ENCODE assay signal across 19 mouse cellular contexts in the genomic region with DNA sequence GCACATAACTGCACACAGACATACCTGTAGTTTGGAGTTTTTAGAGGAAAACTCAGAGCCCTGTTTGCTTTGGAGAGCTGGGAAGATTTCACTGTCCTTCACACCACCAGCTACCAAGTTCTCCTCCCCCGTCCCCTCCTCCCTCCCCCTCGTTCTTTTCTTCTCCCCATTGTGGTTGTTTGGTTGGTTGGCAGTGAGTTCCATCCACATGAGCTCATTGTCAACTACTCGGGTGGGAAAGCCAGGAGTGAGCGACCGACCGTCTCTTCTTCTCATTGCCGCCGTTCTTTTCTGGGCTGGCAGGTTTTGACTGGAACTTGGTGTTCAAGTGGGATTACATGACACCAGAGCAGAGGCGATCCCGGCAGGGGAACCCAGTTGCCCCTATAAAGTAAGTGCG.
"Had no signal": no experiment of that assay in that cellular context is flagged by ENCODE, and none has a peak within 500 bp of the region (broad histone marks: within the 10 kb centered on the region; RNA-seq: fewer than 3 reads in every experiment).

No protein-coding gene starts in this region.

- H3K9me3 ChIP-seq: kidney, embryonic 15.5 days; limb, embryonic 12.5 days; limb, embryonic 15.5 days; midbrain, embryonic 13.5 days; neural tube, embryonic 13.5 days had no signal

- DNase-seq: kidney, adult 8-10 months; kidney, postnatal 10 days; kidney, postnatal 36 days; left cerebral cortex, postnatal 4 days; liver, postnatal 0 days; lung, embryonic 14.5 days; lung, postnatal 14 days; lung, postnatal 4 days; retina, postnatal 1 day; right cerebral cortex, postnatal 25 days; thymus, adult 18-20 months; thymus, postnatal 36 days had no signal

- H3K9ac ChIP-seq: kidney, embryonic 15.5 days; limb, embryonic 12.5 days; limb, embryonic 15.5 days; liver, embryonic 14.5 days; liver, postnatal 0 days; lung, embryonic 14.5 days; midbrain, embryonic 13.5 days; neural tube, embryonic 13.5 days had no signal

- H3K27me3 ChIP-seq: kidney, embryonic 15.5 days; limb, embryonic 12.5 days; limb, embryonic 15.5 days; midbrain, embryonic 13.5 days; neural tube, embryonic 13.5 days had no signal

- H3K4me3 ChIP-seq: kidney, embryonic 15.5 days; limb, embryonic 12.5 days; limb, embryonic 15.5 days; midbrain, embryonic 13.5 days; neural tube, embryonic 13.5 days had no signal

- H3K4me1 ChIP-seq: limb, embryonic 12.5 days; limb, embryonic 15.5 days had no signal

- H3K4me2 ChIP-seq: kidney, embryonic 15.5 days; limb, embryonic 12.5 days; limb, embryonic 15.5 days; liver, embryonic 11.5 days; lung, embryonic 14.5 days; midbrain, embryonic 13.5 days; neural tube, embryonic 13.5 days had no signal

- H3K27ac ChIP-seq: kidney, embryonic 15.5 days; limb, embryonic 12.5 days; limb, embryonic 15.5 days; liver, embryonic 14.5 days; neural tube, embryonic 13.5 days had no signal

- ATAC-seq: liver, postnatal 0 days had no signal
